Mouse (Mus musculus) CH12.LX (cell line): Measurements from ENCODE around the gene Schip1. TPM values are rescaled to one million over a fixed set of nuclear protein-coding genes. Genes with fewer than 3 reads are reported as not detected.

Source experiments
- DNase-seq: peaks from one replicate; pipeline ENCODE4 v3.0.0-alpha.2; 2013; ENCODE audit errors: extremely low read depth
- H3K27ac ChIP-seq: 2 replicates; pipeline ENCODE4 v1.5.1; 2012; ENCODE audit warnings: low read depth, mild to moderate bottlenecking, control low read depth, moderate library complexity; ENCODE audit not compliant: insufficient read depth
- H3K27me3 ChIP-seq: replicated peaks from 2 replicates; pipeline ENCODE3; 2012; ENCODE audit warnings: inconsistent platforms
- H3K36me3 ChIP-seq, 2 experiments: replicated peaks in 1 of 2; 2 replicates each; pipeline versions ENCODE3 to v1.6.1; 2012; ENCODE audit warnings: inconsistent platforms in 1 of 2, low read length in 1 of 2, mild to moderate bottlenecking in 1 of 2, mixed read lengths in 1 of 2, moderate library complexity in 1 of 2; ENCODE audit not compliant: control insufficient read depth in 1 of 2, insufficient read depth in 1 of 2
- H3K4me1 ChIP-seq, 2 experiments: 2 replicates each; pipeline ENCODE4 v1.6.1; 2012; ENCODE audit warnings: inconsistent platforms in 1 of 2, moderate library complexity in 1 of 2; ENCODE audit not compliant: insufficient read depth in 2 of 2, control insufficient read depth in 1 of 2
- H3K4me2 ChIP-seq: 2 replicates; pipeline ENCODE4 v1.6.1; 2012; ENCODE audit warnings: low read depth, mild to moderate bottlenecking, control low read depth; ENCODE audit not compliant: poor library complexity, insufficient read depth, severe bottlenecking
- H3K4me3 ChIP-seq, 3 experiments: fragments of 150-350 bp in 1 of 3; sonication (generic) in 1 of 3; replicated peaks in 1 of 3; 2 replicates each; pipeline versions ENCODE3 to v1.5.1; 2011 to 2012; ENCODE audit warnings: low read depth in 2 of 3, low read length in 2 of 3, mild to moderate bottlenecking in 2 of 3, moderate library complexity in 2 of 3, control low read depth in 1 of 3, improper control_type of control experiment in 1 of 3, inconsistent platforms in 1 of 3, mixed read lengths in 1 of 3; ENCODE audit not compliant: poor library complexity in 1 of 3
- H3K79me2 ChIP-seq: replicated peaks from 2 replicates; pipeline ENCODE4 v1.6.1; 2012; ENCODE audit warnings: mild to moderate bottlenecking, moderate library complexity; ENCODE audit not compliant: control insufficient read depth, poor library complexity, insufficient read depth, severe bottlenecking; ENCODE audit errors: extremely low read depth
- H3K9ac ChIP-seq: 2 replicates; pipeline ENCODE4 v1.6.1; 2012; ENCODE audit warnings: low read depth, mild to moderate bottlenecking, control low read depth, moderate library complexity; ENCODE audit not compliant: insufficient read depth
- H3K9me3 ChIP-seq: replicated peaks from 2 replicates; pipeline ENCODE3; 2012; ENCODE audit warnings: low read length, inconsistent platforms, mixed read lengths
- CHD1 ChIP-seq: IDR thresholded peaks from 2 replicates; pipeline ENCODE4 v1.6.1; 2012; ENCODE audit warnings: low read depth, low read length, improper control_type of control experiment, inconsistent platforms
- EP300 ChIP-seq: IDR thresholded peaks from 2 replicates; pipeline ENCODE4 v1.6.1; 2011; ENCODE audit warnings: low read length, improper control_type of control experiment
- GABPA ChIP-seq: IDR thresholded peaks from 2 replicates; pipeline ENCODE4 v1.6.1; 2012; ENCODE audit warnings: low read depth, low read length, improper control_type of control experiment, inconsistent platforms; ENCODE audit not compliant: insufficient replicate concordance
- JUN ChIP-seq: IDR thresholded peaks from 2 replicates; pipeline ENCODE4 v1.6.1; 2011; ENCODE audit warnings: low read depth, mild to moderate bottlenecking, low read length, improper control_type of control experiment, moderate library complexity; ENCODE audit not compliant: insufficient read depth
- MAFK ChIP-seq: IDR thresholded peaks from 2 replicates; pipeline ENCODE4 v1.6.1; 2011; ENCODE audit warnings: low read length, improper control_type of control experiment; ENCODE audit not compliant: insufficient replicate concordance
- MAX ChIP-seq: IDR thresholded peaks from 2 replicates; pipeline ENCODE4 v1.6.1; 2011; ENCODE audit warnings: low read length, improper control_type of control experiment
- MEF2A ChIP-seq: IDR thresholded peaks from 2 replicates; pipeline ENCODE4 v1.6.1; 2014; ENCODE audit warnings: low read depth, mild to moderate bottlenecking, inconsistent platforms, low read length, improper control_type of control experiment, borderline replicate concordance
- MXI1 ChIP-seq: IDR thresholded peaks from 2 replicates; pipeline ENCODE4 v1.6.1; 2011; ENCODE audit warnings: mild to moderate bottlenecking, low read depth, low read length, improper control_type of control experiment
- NELFE ChIP-seq: IDR thresholded peaks from 2 replicates; pipeline ENCODE4 v1.6.1; 2011; ENCODE audit warnings: low read depth, low read length, improper control_type of control experiment
- NRF1 ChIP-seq: IDR thresholded peaks from 2 replicates; pipeline ENCODE4 v1.6.1; 2014; ENCODE audit warnings: low read depth, mild to moderate bottlenecking, inconsistent platforms, low read length, improper control_type of control experiment, moderate library complexity
- POLR2A ChIP-seq: IDR thresholded peaks from 2 replicates; pipeline ENCODE4 v1.6.1; 2011; ENCODE audit warnings: low read depth, mild to moderate bottlenecking, improper control_type of control experiment, low read length
- POLR2AphosphoS2 ChIP-seq: IDR thresholded peaks from 2 replicates; pipeline ENCODE4 v1.6.1; 2011; ENCODE audit warnings: low read depth, low read length, improper control_type of control experiment
- RAD21 ChIP-seq: IDR thresholded peaks from 2 replicates; pipeline ENCODE4 v1.6.1; 2011; ENCODE audit warnings: low read depth, mild to moderate bottlenecking, low read length, improper control_type of control experiment, moderate library complexity
- RCOR1 ChIP-seq: conservative IDR thresholded peaks from 2 replicates; pipeline ENCODE4 v1.6.1; 2012; ENCODE audit warnings: low read depth, mild to moderate bottlenecking, inconsistent platforms, low read length, improper control_type of control experiment
- SMC3 ChIP-seq: IDR thresholded peaks from 2 replicates; pipeline ENCODE4 v1.6.1; 2011; ENCODE audit warnings: low read depth, low read length, improper control_type of control experiment
- TCF12 ChIP-seq: IDR thresholded peaks from 2 replicates; pipeline ENCODE4 v1.6.1; 2014; ENCODE audit warnings: low read depth, mild to moderate bottlenecking, inconsistent platforms, low read length, improper control_type of control experiment
- UBTF ChIP-seq: IDR thresholded peaks from 2 replicates; pipeline ENCODE4 v1.6.1; 2012; ENCODE audit warnings: low read depth, mild to moderate bottlenecking, inconsistent platforms, low read length, improper control_type of control experiment, moderate library complexity
- USF2 ChIP-seq: conservative IDR thresholded peaks from 2 replicates; pipeline ENCODE4 v1.6.1; 2011; ENCODE audit warnings: low read depth, low read length, improper control_type of control experiment
- ZC3H11A ChIP-seq: IDR thresholded peaks from 2 replicates; pipeline ENCODE4 v1.6.1; 2012; ENCODE audit warnings: low read depth, mild to moderate bottlenecking, inconsistent platforms, low read length, improper control_type of control experiment
- ZKSCAN1 ChIP-seq: IDR thresholded peaks from 2 replicates; pipeline ENCODE4 v1.6.1; 2012; ENCODE audit warnings: low read depth, inconsistent platforms, low read length, improper control_type of control experiment, borderline replicate concordance
- ZNF384 ChIP-seq: IDR thresholded peaks from 2 replicates; pipeline ENCODE4 v1.6.1; 2012; ENCODE audit warnings: low read depth, low read length, improper control_type of control experiment, inconsistent platforms
- dilution Hi-C: fragments of 300-500 bp; cut with MboI; formaldehyde crosslinking; loops from 2 replicates; pipeline ENCODE4 v1.14.3; 2020; ENCODE audit warnings: low sequenced_read_pairs; ENCODE audit not compliant: extremely low pct_unique_long_range_greater_than_20kb, extremely low pct_ligation_motif_present
- in situ Hi-C: fragments of 300-500 bp; cut with MboI; formaldehyde crosslinking; loops from 3 replicates; pipeline ENCODE4 v1.14.3; 2019; ENCODE audit warnings: low sequenced_read_pairs, low pct_ligation_motif_present, low pct_unique_long_range_greater_than_20kb, mixed read lengths
- polyA plus RNA-seq: library from polyadenylated mRNA; unstranded; fragments of >175 nt; gene quantifications from 2 replicates; pipeline ENCODE4 v1.2.1, GENCODE M21; 2012; ENCODE audit warnings: low read depth; ENCODE audit not compliant: insufficient read length
- total RNA-seq, 2 experiments: library from RNA; depleted of rRNA; stranded (reverse); fragments of 300-350 nt in 1 of 2; fragments of >200 nt in 1 of 2; gene quantifications; 2 replicates each; pipeline ENCODE4 v1.2.3; 2012 to 2014

Schip1 gene
- total and polyA plus RNA-seq, 3 experiments = 0.25 to 0.36 TPM; not detected in 1

GRCm38 (mm10) chr3:68059162-68059800 lies 5.3 kb upstream of the Schip1 start (continued):
- TF ChIP-seq GABPA = no peak
- no peak for TF ChIP-seq RCOR1
- no peak for TF ChIP-seq POLR2AphosphoS2
- no peak for TF ChIP-seq JUN
- no peak for TF ChIP-seq TCF12
- TF ChIP-seq RAD21 = peak; percentile 74
- TF ChIP-seq NELFE = no peak
- no peak for TF ChIP-seq ZKSCAN1

GRCm38 (mm10) chr3:68071395-68072386 lies 7.1 kb downstream of the Schip1 start:
- in situ Hi-C loops (loop anchor here (25.0 kb wide), 1 partner anchor 641 kb away; no protein-coding TSS in a partner anchor), dilution Hi-C loops (no loop called here)
- TF ChIP-seq MXI1 = no peak
- no peak for TF ChIP-seq NELFE
- TF ChIP-seq POLR2A = no peak
- no peak for TF ChIP-seq ZNF384
- TF ChIP-seq UBTF = no peak
- no peak for TF ChIP-seq MEF2A
- TF ChIP-seq RCOR1 = no peak

GRCm38 (mm10) chr3:68077406-68077805 lies 12.8 kb downstream of the Schip1 start:
- no peak for TF ChIP-seq SMC3
- TF ChIP-seq NRF1 = no peak
- no peak for TF ChIP-seq MAX
- no peak for TF ChIP-seq JUN
- TF ChIP-seq CHD1 = no peak
- TF ChIP-seq MXI1 = no peak
- no peak for TF ChIP-seq GABPA
- TF ChIP-seq UBTF = no peak
- no peak for TF ChIP-seq ZC3H11A
- TF ChIP-seq USF2 = no peak
- TF ChIP-seq MAFK = no peak
- TF ChIP-seq EP300 = no peak
- Histone ChIP-seq H3K4me3 (no peak overlapping the region), H3K4me2 (no peak overlapping the region), H3K27me3 (no peaks in the 10 kb centered on the region), H3K9me3 (no peaks in the 10 kb centered on the region), H3K79me2 (no peaks in the 10 kb centered on the region), H3K9ac (no peak overlapping the region), H3K4me1 (no peaks in the 10 kb centered on the region), H3K36me3 (no peaks in the 10 kb centered on the region), H3K27ac (no peak overlapping the region)
- in situ Hi-C loops (no loop called here), dilution Hi-C loops (no loop called here)
- DNase-seq = no peak

More at GRCm38 (mm10) chr3:68071395-68072386, 7.1 kb downstream of the Schip1 start:
- no peak for DNase-seq
- Histone ChIP-seq H3K79me2 (no peaks in the 10 kb centered on the region), H3K4me3 (no peak overlapping the region), H3K27ac (no peak overlapping the region), H3K4me2 (no peak overlapping the region), H3K9me3 (no peaks in the 10 kb centered on the region), H3K4me1 (peaks cover 0 to 3% of the 10 kb centered on the region in 2 experiments; a peak in 1 of 4 replicates), H3K9ac (no peak overlapping the region), H3K36me3 (no peaks in the 10 kb centered on the region), H3K27me3 (no peaks in the 10 kb centered on the region)
